Mouse (Mus musculus) liver, embryonic 15.5 days (tissue): ENCODE results near the gene Mrps26. TPM values are rescaled to one million over a fixed set of nuclear protein-coding genes. Genes with fewer than 3 reads are reported as not detected.

Source experiments
- ATAC-seq: fragments of 200-750 bp; cut with Nextera tagmentation; 2 replicates; pipeline ENCODE4 v1.8.0; 2017; ENCODE audit warnings: moderate number of reproducible peaks, mild to moderate bottlenecking, moderate library complexity; ENCODE audit not compliant: insufficient read depth
- H3K27ac ChIP-seq: fragments of 300-500 bp; sonication (generic); replicated peaks from 2 replicates; pipeline ENCODE4 v1.5.1; 2015; ENCODE audit warnings: mild to moderate bottlenecking, inconsistent platforms
- H3K27me3 ChIP-seq: fragments of 300-500 bp; sonication (generic); 2 replicates; pipeline ENCODE4 v1.6.1; 2015; ENCODE audit warnings: mild to moderate bottlenecking, inconsistent platforms
- H3K36me3 ChIP-seq: fragments of 300-500 bp; sonication (generic); replicated peaks from 2 replicates; pipeline ENCODE4 v1.6.1; 2015; ENCODE audit warnings: moderate library complexity, mild to moderate bottlenecking, inconsistent platforms
- H3K4me1 ChIP-seq: fragments of 300-500 bp; sonication (generic); replicated peaks from 2 replicates; pipeline ENCODE4 v1.6.1; 2015; ENCODE audit warnings: inconsistent platforms
- H3K4me2 ChIP-seq: fragments of 300-500 bp; sonication (generic); 2 replicates; pipeline ENCODE4 v1.6.1; 2015; ENCODE audit warnings: moderate library complexity, mild to moderate bottlenecking, inconsistent platforms
- H3K4me3 ChIP-seq: fragments of 300-500 bp; sonication (generic); replicated peaks from 2 replicates; pipeline ENCODE4 v1.5.1; 2015; ENCODE audit warnings: mild to moderate bottlenecking, inconsistent platforms
- H3K9ac ChIP-seq: fragments of 300-500 bp; sonication (generic); 2 replicates; pipeline ENCODE4 v1.6.1; 2015; ENCODE audit warnings: moderate library complexity, mild to moderate bottlenecking, inconsistent platforms
- H3K9me3 ChIP-seq: fragments of 300-500 bp; sonication (generic); replicated peaks from 2 replicates; pipeline ENCODE4 v1.6.1; 2016; ENCODE audit warnings: inconsistent platforms
- WGBS: fragments of 180-500 bp; shearing (Covaris S2); methylation state at CpG from one replicate; pipeline ENCODE4 v1.1.7; 2015; ENCODE audit warnings: mixed read lengths; ENCODE audit not compliant: insufficient replicate concordance; 5-methylcytosine and 5-hydroxymethylcytosine counted together
- microRNA-seq: library from miRNA; unstranded; fragments of <30 nt; microRNA quantifications from one replicate; pipeline ENCODE4, GENCODE M21; 2016
- polyA plus RNA-seq: library from polyadenylated mRNA; unstranded; fragments of >200 nt; fragmentation: Nextera tagmentation; extraction: Ambion mirVana; gene quantifications from 2 replicates; pipeline ENCODE4 v1.2.1, GENCODE M21; 2015

Gene Mrps26
- polyA plus RNA-seq, 1 experiment from 2014 or later, result 41.1 TPM

- H3K9ac ChIP-seq, result no peak overlapping the region
- H3K4me1 ChIP-seq, result no peaks in the 10 kb centered on the region
- no peak overlapping the region for H3K27ac ChIP-seq
- no peak overlapping the region for H3K4me2 ChIP-seq
- WGBS, result 66% methylated on average over 4 of the region's 4 CpGs
- no peaks in the 10 kb centered on the region for H3K36me3 ChIP-seq
- no peaks in the 10 kb centered on the region for H3K9me3 ChIP-seq
- H3K27me3 ChIP-seq, result peaks cover 3% of the 10 kb centered on the region; the same call in 1 of the 2 replicates
- no peak overlapping the region for H3K4me3 ChIP-seq
- no peak for ATAC-seq
Observed at GRCm38 (mm10) chr2:130589157-130589556, 25.6 kb downstream of the Mrps26 start.

DNA sequence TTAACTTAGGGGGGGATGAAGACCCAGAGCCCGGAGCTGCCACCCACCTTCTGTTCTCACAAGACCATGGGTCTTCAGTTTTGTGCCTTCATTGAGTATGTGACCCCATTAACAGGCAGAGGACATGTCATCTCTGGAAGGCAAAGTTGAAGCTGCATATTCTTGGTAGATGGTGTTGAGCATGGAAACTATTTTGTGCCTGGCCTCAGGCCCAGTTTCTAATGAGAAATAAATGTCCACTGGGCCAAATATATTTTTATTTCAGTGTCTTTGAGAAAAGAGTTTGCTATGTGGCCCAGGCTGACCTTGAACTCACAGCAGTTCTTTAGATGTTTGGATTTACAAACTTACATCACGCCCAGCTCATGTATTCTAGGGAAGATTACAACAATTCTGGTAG lies 26.2 kb downstream of the Mrps26 start:
- no peak overlapping the region for H3K4me2 ChIP-seq
- WGBS, result 82% methylated on average over 2 of the region's 2 CpGs
- H3K27me3 ChIP-seq, result no peaks in the 10 kb centered on the region
- H3K36me3 ChIP-seq, result peaks cover 3% of the 10 kb centered on the region; the same call in 1 of the 2 replicates
- no peak overlapping the region for H3K4me3 ChIP-seq
- no peak for ATAC-seq
- H3K4me1 ChIP-seq, result no peaks in the 10 kb centered on the region
- no peaks in the 10 kb centered on the region for H3K9me3 ChIP-seq
- H3K27ac ChIP-seq, result no peak overlapping the region
- H3K9ac ChIP-seq, result no peak overlapping the region

- WGBS, result 71% methylated on average over 2 of the region's 2 CpGs
- Histone ChIP-seq H3K9ac (no peak overlapping the region), H3K9me3 (no peaks in the 10 kb centered on the region), H3K27ac (no peak overlapping the region), H3K4me1 (0 out of 2 replicates have a peak, but pooled peaks cover under 1% of the 10 kb centered on the region), H3K27me3 (no peaks in the 10 kb centered on the region), H3K4me3 (no peak overlapping the region), H3K4me2 (no peak overlapping the region), H3K36me3 (peaks cover 9% of the 10 kb centered on the region; the same call in 1 of the 2 replicates)
- ATAC-seq, result no peak
Observed at GRCm38 (mm10) chr2:130591016-130591415, 27.5 kb downstream of the Mrps26 start.

DNA sequence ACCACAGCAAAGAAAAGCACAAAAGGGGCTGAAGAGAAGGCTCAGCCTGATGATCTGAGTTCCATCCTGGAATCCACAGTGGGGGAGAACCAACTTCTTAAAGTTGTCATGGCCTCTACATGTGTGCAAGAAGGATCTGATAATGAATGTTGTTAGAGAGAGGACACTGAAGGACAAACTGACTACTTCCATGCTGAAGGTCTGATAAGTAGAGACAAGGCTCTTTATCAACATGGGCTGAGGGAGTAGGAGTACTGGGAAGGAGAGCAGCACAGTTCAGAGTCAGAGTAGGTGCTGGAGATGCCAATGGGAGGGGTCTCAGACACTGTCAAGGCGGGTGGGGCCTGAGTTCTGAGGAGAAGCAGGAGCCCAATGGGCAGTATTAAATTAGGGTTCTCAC lies 32.1 kb downstream of the Mrps26 start:
- H3K4me2 ChIP-seq, result no peak overlapping the region
- no peak overlapping the region for H3K4me3 ChIP-seq
- ATAC-seq, result no peak
- no peaks in the 10 kb centered on the region for H3K27me3 ChIP-seq
- H3K4me1 ChIP-seq, result peaks cover 11% of the 10 kb centered on the region; the same call in 1 of the 2 replicates
- no peak overlapping the region for H3K9ac ChIP-seq
- peaks cover 43% of the 10 kb centered on the region for H3K36me3 ChIP-seq
- no peaks in the 10 kb centered on the region for H3K9me3 ChIP-seq
- no peak overlapping the region for H3K27ac ChIP-seq
- WGBS, result 55% methylated on average over 1 of the region's 1 CpGs

GRCm38 (mm10) chr2:130597601-130598010 lies 34.1 kb downstream of the Mrps26 start:
- H3K4me2 ChIP-seq, result no peak overlapping the region
- no peak overlapping the region for H3K9ac ChIP-seq
- ATAC-seq, result no peak
- no peak overlapping the region for H3K4me3 ChIP-seq
- 24% methylated on average over 1 of the region's 1 CpGs for WGBS
- H3K36me3 ChIP-seq, result peaks cover 58% of the 10 kb centered on the region
- H3K4me1 ChIP-seq, result peaks cover 11% of the 10 kb centered on the region; the same call in 1 of the 2 replicates
- H3K9me3 ChIP-seq, result no peaks in the 10 kb centered on the region
- no peaks in the 10 kb centered on the region for H3K27me3 ChIP-seq
- no peak overlapping the region for H3K27ac ChIP-seq

- no peak overlapping the region for H3K9ac ChIP-seq
- no peak overlapping the region for H3K27ac ChIP-seq
- H3K36me3 ChIP-seq, result peaks cover 65% of the 10 kb centered on the region
- no peak for ATAC-seq
- H3K27me3 ChIP-seq, result no peaks in the 10 kb centered on the region
- 62% methylated on average over 3 of the region's 3 CpGs for WGBS
- no peaks in the 10 kb centered on the region for H3K9me3 ChIP-seq
- peaks cover 11% of the 10 kb centered on the region; the same call in 1 of the 2 replicates for H3K4me1 ChIP-seq
- no peak overlapping the region for H3K4me2 ChIP-seq
- H3K4me3 ChIP-seq, result no peak overlapping the region
Observed at GRCm38 (mm10) chr2:130598399-130598798, 34.9 kb downstream of the Mrps26 start.

GRCm38 (mm10) chr2:130602195-130602594 lies 38.7 kb downstream of the Mrps26 start:
- H3K4me3 ChIP-seq, result no peak overlapping the region
- H3K4me1 ChIP-seq, result peaks cover 7% of the 10 kb centered on the region; the same call in 1 of the 2 replicates
- ATAC-seq, result no peak
- no peak overlapping the region for H3K27ac ChIP-seq
- no peak overlapping the region for H3K9ac ChIP-seq
- no peak overlapping the region for H3K4me2 ChIP-seq
- WGBS, result 78% methylated on average over 4 of the region's 4 CpGs
- H3K27me3 ChIP-seq, result no peaks in the 10 kb centered on the region
- H3K36me3 ChIP-seq, result peaks cover 55% of the 10 kb centered on the region
- no peaks in the 10 kb centered on the region for H3K9me3 ChIP-seq

DNA sequence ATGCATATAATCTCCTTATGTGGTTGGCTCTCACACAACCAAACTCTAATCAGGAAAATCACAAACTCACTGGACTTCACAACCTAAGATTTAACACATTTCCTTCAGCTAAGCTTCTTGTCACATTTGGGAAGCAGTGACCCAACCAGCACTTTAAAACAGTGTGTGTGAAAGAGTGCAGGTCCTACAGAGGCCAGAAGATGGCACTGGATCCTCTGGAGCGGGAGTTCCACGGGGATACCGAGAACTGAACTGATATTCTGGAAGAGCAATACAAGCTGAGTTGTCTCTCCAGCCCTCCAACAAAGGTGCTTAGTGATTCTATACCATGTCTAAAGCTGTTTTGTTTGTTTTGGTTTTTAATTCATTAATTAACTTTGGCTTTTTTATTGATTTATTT lies 49.5 kb downstream of the Mrps26 start:
- 59% methylated on average over 3 of the region's 3 CpGs for WGBS
- ATAC-seq, result no peak
- no peak overlapping the region for H3K4me3 ChIP-seq

More for the DNA sequence above, 49.5 kb downstream of the Mrps26 start:
- Histone ChIP-seq H3K9ac (no peak overlapping the region), H3K27me3 (no peaks in the 10 kb centered on the region), H3K4me1 (no peaks in the 10 kb centered on the region), H3K4me2 (no peak overlapping the region), H3K27ac (no peak overlapping the region), H3K9me3 (no peaks in the 10 kb centered on the region), H3K36me3 (peaks cover 35% of the 10 kb centered on the region)

Small RNAs within 50 kb of the gene (microRNA-seq; reads per million reads assigned to microRNA genes)
- not detected for gene Gm23876

Other genes with a start within 250 kb of the Mrps26 start
- 2.9 and 3.1 TPM in 2 replicates for gene Cpxm1, start 166.2 kb upstream of the Mrps26 start, polyA plus RNA-seq
- not detected in 2 replicates for gene Gm28372, start 158.5 kb upstream of the Mrps26 start, polyA plus RNA-seq
- not detected in 2 replicates for gene 1700020A23Rik, start 158.5 kb upstream of the Mrps26 start, polyA plus RNA-seq
- not detected in 2 replicates for gene Tmem239, start 157.3 kb upstream of the Mrps26 start, polyA plus RNA-seq
- 35.0 and 43.4 TPM in 2 replicates for gene Vps16, start 139.4 kb upstream of the Mrps26 start, polyA plus RNA-seq
- 3.8 TPM in 2 replicates for gene Pced1a, start 139.0 kb upstream of the Mrps26 start, polyA plus RNA-seq
- gene Ptpra, start 113.5 kb upstream of the Mrps26 start, polyA plus RNA-seq, result 30.0 and 30.7 TPM in 2 replicates
- not detected in 2 replicates for gene Oxt, start 12.4 kb downstream of the Mrps26 start, polyA plus RNA-seq
- gene Avp, start 18.8 kb downstream of the Mrps26 start, polyA plus RNA-seq, result not detected in 2 replicates
- gene Fastkd5, start 66.3 kb downstream of the Mrps26 start, polyA plus RNA-seq, result 8.6 and 9.5 TPM in 2 replicates
- 4.8 and 5.0 TPM in 2 replicates for gene Ubox5, start 66.3 kb downstream of the Mrps26 start, polyA plus RNA-seq
- gene Lzts3, start 79.1 kb downstream of the Mrps26 start, polyA plus RNA-seq, result 1.4 and 2.0 TPM in 2 replicates
- gene Ddrgk1, start 100.9 kb downstream of the Mrps26 start, polyA plus RNA-seq, result 40.6 and 43.8 TPM in 2 replicates
- 41.0 and 44.8 TPM in 2 replicates for gene Itpa, start 103.9 kb downstream of the Mrps26 start, polyA plus RNA-seq
- 0.08 and 0.14 TPM in 2 replicates for gene Slc4a11, start 133.8 kb downstream of the Mrps26 start, polyA plus RNA-seq